Mouse (Mus musculus) ES-CJ7 (cell line): ENCODE results near the gene Csn3.

Source experiments
- DNase-seq: peaks from one replicate; pipeline ENCODE4 v3.0.0; 2011; ENCODE audit warnings: low read depth, low spot score

Csn3 gene

DNA sequence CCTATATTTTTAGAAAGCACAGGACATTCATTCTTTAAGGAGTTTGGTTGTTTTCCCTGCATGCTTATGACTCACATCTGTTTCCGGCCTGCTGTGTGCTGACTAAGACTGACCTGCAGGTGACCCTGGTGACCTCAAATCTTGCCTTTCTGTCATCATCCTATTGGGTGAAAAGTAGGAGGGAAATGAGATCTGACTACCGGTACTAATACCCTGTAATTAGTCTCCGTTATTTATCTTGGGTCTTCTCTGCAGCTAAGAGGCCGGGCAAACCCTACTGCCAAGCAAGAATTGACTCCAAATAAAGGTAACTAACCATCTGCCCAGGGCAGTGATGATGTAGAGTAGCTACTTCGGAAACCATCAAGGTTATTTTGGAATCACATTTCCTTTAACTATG is at the start of gene Csn3:
Csn3 (plus strand) TSS at position 208 of the 400 bp plus-strand sequence.
- DNase-seq = peak; percentile 7

DNA sequence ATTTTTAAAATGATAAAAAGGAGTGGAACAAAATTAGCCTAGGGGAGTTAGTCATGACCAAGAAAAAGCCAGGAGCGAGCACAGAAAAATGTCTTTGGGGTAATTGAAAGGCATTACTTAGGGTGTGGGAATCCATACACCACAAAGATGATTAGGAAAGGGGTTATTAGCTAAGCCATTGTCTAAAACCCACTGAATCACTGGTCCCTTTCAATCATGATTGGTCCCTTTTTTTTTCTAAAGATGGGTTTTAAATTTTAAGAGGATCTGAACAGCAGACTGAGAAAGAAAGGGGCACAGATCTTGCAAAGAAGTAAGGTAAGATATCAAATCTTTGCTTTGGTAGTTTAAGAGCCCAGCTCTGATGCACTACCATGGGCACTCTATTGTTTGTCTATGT is 40.6 kb upstream of the Csn3 start, which contains the start of gene Odam:
Odam (plus strand) TSS at position 301 of the 400 bp plus-strand sequence.
- no peak for DNase-seq

DNA sequence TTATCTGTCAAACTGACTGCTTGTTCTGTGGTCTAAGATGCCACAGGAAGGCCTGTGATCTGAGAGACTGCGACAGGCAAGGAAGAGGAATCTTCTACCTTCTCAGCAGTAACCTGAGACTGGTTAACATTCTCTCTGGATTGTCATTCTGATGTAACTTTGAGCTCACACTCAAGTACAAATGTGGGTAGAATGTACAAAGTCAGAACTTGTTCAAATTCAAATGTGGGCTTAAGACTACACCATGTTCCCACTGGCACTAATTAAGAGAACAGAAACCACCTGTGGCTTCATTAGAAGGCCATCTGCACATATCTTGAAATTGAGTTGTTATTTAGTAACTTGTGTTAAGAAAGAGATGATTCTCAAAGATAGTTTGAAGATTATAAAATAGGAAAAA is 6.2 kb downstream of the Csn3 start:
- DNase-seq = peak; percentile 63

DNA sequence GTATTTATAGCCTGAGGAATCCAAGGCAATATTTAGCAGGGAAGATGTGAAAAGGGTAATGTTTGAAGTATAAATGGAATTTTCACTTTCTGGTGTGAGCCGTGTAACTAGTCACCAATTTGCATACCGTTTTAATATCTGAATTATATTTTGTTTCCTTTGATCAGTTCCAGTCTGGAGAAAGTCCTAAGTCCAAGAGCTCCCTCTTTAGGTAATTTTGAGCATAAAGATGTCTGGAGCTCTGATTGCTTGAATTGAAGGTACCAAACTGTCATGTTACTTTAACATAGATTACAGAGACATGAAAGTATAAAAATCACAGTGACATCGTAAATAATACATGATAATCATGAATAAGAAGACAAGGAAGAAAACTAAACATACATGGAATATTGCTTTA is 15.4 kb downstream of the Csn3 start:
- no peak for DNase-seq

DNA sequence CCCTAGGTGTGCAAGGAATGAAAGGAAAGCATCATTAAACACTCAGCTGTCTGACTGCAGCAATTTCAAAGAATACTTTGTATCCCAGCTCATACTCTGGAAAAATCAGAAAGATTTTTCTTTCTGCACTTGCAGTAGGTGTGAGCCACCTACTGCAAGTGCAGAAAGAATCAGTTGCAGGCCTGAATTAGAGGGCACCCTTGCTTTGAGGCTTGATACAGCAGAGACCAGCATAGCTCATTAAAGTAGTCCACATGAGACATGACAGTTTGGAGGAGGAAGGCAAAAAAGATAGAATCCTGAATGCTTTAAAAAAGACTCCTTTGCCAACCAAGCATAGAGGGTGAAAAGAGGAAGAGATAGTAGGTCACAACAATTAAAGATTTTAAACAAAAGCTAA is 17.1 kb downstream of the Csn3 start:
- DNase-seq = no peak

DNA sequence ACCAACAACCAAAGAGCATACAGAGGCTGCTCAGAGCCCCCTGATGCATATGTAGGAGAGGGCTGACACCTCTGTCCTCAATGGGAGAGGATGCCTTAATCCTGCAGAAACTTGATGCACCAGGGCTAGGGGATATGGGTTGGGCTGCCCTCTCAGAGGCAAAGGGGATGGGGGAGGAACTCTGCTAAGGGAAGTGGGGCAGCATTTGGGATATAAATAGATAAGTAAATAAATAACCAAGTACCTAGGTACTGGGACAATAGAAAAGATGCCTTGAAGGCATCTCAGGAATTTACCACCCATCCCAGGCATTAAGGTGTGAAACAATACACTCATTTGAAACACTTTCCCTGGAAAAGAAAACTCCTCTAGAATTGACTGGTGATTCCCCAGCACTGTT is 26.5 kb downstream of the Csn3 start:
- peak; percentile 58 for DNase-seq

DNA sequence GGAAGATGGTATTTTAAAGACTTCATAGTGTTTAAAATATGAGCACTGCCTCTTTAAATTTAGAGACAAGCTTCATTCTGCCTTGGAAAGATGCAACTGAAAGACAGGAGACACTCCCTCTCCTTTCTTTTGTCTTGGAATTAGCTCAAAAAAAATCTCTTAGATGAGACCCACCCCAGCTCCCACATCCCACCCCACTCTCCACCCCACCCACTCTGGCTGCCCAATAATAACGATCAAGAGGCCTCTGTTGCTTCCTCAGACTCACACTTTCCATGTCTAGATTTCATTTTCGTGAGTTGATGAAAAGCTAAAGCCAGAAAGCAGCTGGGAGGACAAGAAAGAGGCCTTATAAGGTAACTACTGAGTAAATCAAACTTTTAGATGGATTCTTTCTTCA is 43.8 kb downstream of the Csn3 start, which contains the start of the genes 2310003L06Rik and Gm28434:
2310003L06Rik (plus strand) TSS at position 259 of the 400 bp plus-strand sequence.
Gm28434 (plus strand) TSS at position 317 of the 400 bp plus-strand sequence.
- peak; percentile 57 for DNase-seq

DNA sequence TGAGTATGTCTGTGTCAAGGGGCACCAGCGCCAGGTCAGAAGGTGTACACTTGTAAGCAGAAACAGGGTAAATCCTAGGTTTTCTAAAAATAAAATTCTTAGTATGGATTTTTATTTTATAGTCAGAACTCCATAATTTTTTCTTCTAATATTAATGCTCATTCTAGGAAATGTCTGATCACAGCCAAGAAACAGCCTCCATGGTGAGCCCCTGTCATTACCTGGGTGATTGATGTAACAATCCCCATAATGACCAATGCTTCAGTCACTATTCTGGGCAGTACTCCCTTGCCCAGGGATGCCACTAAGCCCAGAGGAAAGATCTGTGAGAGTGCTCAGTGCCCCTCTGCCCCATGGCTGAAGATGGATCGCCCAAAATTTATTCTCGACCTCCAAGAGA is 53.8 kb downstream of the Csn3 start, which contains the start of gene Cabs1:
Cabs1 (plus strand) TSS at position 301 of the 400 bp plus-strand sequence.
- no peak for DNase-seq
